Mouse (Mus musculus) liver, postnatal 0 days (tissue): ENCODE data around the gene Llgl2. TPM values are rescaled to one million over a fixed set of nuclear protein-coding genes. Genes with fewer than 3 reads are reported as not detected.

Experiments
- ATAC-seq: fragments of 200-750 bp; cut with Nextera tagmentation; 2 replicates; pipeline ENCODE4 v1.8.0; 2017; ENCODE audit warnings: mild to moderate bottlenecking, moderate library complexity
- DNase-seq: peaks from one replicate; pipeline ENCODE4 v3.0.0-alpha.2; 2016
- H3K27ac ChIP-seq: fragments of 300-500 bp; sonication (generic); 2 replicates; pipeline ENCODE4 v1.5.1; 2014; ENCODE audit warnings: antibody characterized with exemption, moderate library complexity, mild to moderate bottlenecking, low read depth
- H3K27me3 ChIP-seq: fragments of 300-500 bp; sonication (generic); 2 replicates; pipeline ENCODE4 v1.6.1; 2014; ENCODE audit warnings: low read length, control low read depth, mixed read lengths; ENCODE audit not compliant: insufficient read depth
- H3K36me3 ChIP-seq: fragments of 300-500 bp; sonication (generic); replicated peaks from 2 replicates; pipeline ENCODE4 v1.6.1; 2014; ENCODE audit warnings: mild to moderate bottlenecking, control low read depth, low read length, moderate library complexity, mixed read lengths; ENCODE audit not compliant: insufficient read depth
- H3K4me1 ChIP-seq: fragments of 300-500 bp; sonication (generic); 2 replicates; pipeline ENCODE4 v1.6.1; 2014; ENCODE audit warnings: antibody characterized with exemption, mild to moderate bottlenecking, control low read depth; ENCODE audit not compliant: insufficient read depth
- H3K4me2 ChIP-seq: fragments of 300-500 bp; sonication (generic); 2 replicates; pipeline ENCODE4 v1.6.1; 2014; ENCODE audit warnings: low read depth, mild to moderate bottlenecking, low read length, moderate library complexity, mixed read lengths
- H3K4me3 ChIP-seq: fragments of 300-500 bp; sonication (generic); 2 replicates; pipeline ENCODE4 v1.5.1; 2014; ENCODE audit warnings: low read depth, low read length
- H3K9ac ChIP-seq: fragments of 300-500 bp; sonication (generic); replicated peaks from 2 replicates; pipeline ENCODE4 v1.6.1; 2014; ENCODE audit warnings: mild to moderate bottlenecking, moderate library complexity
- H3K9me3 ChIP-seq: fragments of 300-500 bp; sonication (generic); 2 replicates; pipeline ENCODE4 v1.6.1; 2016; ENCODE audit warnings: mild to moderate bottlenecking, control low read depth, low read length, mixed read lengths
- CTCF ChIP-seq: sonication (generic); IDR thresholded peaks from 2 replicates; pipeline ENCODE4 v1.5.1; 2016; ENCODE audit warnings: antibody characterized with exemption, low read depth
- EP300 ChIP-seq: IDR thresholded peaks from 2 replicates; pipeline ENCODE4 v1.6.1; 2016; ENCODE audit warnings: antibody characterized with exemption, low read depth, mild to moderate bottlenecking
- WGBS: fragments of 180-500 bp; shearing (Covaris S2); extraction: QIAGEN DNeasy Blood & Tissue Kit; methylation state at CpG from one replicate; pipeline ENCODE4 v1.1.7; 2014; ENCODE audit not compliant: insufficient replicate concordance; 5-methylcytosine and 5-hydroxymethylcytosine counted together
- polyA plus RNA-seq: library from polyadenylated mRNA; unstranded; fragments of >200 nt; fragmentation: Nextera tagmentation; extraction: Ambion mirVana; gene quantifications from 2 replicates; pipeline ENCODE4 v1.2.1, GENCODE M21; 2015

The Llgl2 gene
- polyA plus RNA-seq, 1 experiment from 2014 or later: 15.1 TPM

DNA sequence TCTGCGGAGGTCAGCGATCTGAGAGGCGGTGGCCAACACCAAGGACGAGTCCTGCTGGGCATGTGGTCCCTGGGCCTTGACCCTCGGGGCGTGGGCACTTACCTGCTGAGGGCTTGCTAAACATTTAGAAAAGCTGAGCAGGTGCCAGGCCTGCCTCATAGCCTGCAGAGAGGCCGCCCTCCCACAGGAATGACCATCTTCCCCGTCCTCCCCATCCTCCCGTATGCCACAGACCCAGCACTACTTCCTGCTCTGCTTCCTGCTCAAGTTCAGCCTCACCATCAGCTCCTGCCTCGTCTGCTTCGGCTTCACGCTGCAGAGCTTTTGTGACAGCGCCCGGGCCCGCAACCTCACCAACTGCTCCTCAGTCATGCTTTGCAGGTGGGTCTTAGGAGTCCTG is 27.0 kb upstream of the Llgl2 start:
- Histone ChIP-seq H3K4me1 (no peaks in the 10 kb centered on the region), H3K4me2 (no peak overlapping the region), H3K9me3 (no peaks in the 10 kb centered on the region), H3K4me3 (no peak overlapping the region), H3K36me3 (peaks cover 71% of the 10 kb centered on the region), H3K27ac (no peak overlapping the region), H3K9ac (no peak overlapping the region), H3K27me3 (no peaks in the 10 kb centered on the region)
- DNase-seq (no peak), ATAC-seq (no peak)
- WGBS: 65% methylated on average over 15 of the region's 15 CpGs
- TF ChIP-seq EP300: no peak
- TF ChIP-seq CTCF: no peak

DNA sequence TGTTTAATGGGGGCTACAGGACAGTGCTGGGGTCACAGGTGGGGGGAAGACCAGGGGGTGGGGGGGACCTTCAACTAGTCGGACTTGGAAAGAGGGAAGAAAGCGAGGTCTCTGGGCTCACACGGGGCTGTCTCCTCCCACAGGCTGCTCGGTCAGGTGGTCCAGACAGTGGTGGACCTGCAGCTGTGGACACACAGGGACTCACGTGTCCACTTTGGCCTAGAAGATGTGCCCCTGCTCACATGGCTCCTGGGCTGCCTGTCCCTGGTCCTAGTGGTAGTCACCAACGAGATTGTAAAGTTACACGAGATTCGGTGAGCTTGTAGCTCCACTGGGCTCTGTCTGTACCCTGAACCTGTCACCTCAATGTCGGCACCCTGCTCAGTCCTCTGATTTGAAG is 26.2 kb upstream of the Llgl2 start:
- H3K27ac ChIP-seq: no peak overlapping the region
- ATAC-seq: peak; percentile 48

DNA sequence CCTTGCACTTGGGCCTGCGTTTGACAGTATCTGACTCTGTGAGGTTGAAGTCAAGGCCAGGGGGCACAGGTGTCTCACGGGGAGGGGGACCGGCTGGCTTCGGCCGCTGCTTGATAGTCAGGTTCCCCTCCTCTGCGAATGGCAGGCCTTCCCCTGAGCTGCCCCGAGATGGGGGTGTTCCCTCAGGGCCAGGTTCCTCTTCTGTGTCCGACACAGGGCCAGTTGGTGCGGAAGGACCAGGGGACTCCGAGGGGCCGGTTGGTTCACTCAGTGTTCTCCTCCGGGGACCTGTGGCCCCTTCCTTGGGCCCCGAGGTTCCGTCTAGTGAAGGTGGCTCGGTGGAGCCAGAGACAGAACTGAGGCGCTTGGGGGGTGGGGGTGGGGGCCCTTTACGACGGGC is 22.9 kb upstream of the Llgl2 start:
- Histone ChIP-seq H3K27me3 (no peaks in the 10 kb centered on the region), H3K9ac (no peak overlapping the region), H3K36me3 (peaks cover 55% of the 10 kb centered on the region), H3K9me3 (no peaks in the 10 kb centered on the region), H3K4me3 (no peak overlapping the region), H3K4me2 (no peak overlapping the region), H3K4me1 (no peaks in the 10 kb centered on the region), H3K27ac (no peak overlapping the region)
- TF ChIP-seq CTCF (no peak), EP300 (no peak)
- DNase-seq (no peak), ATAC-seq (no peak)
- 84% methylated on average over 18 of the region's 18 CpGs for WGBS

More for the DNA sequence above, 26.2 kb upstream of the Llgl2 start:
- 73% methylated on average over 8 of the region's 9 CpGs for WGBS
- Histone ChIP-seq H3K4me3 (no peak overlapping the region), H3K27me3 (no peaks in the 10 kb centered on the region), H3K9me3 (no peaks in the 10 kb centered on the region), H3K9ac (no peak overlapping the region), H3K4me2 (no peak overlapping the region), H3K4me1 (no peaks in the 10 kb centered on the region), H3K36me3 (peaks cover 67% of the 10 kb centered on the region)
- DNase-seq: no peak
- TF ChIP-seq EP300 (no peak), CTCF (no peak)

DNA sequence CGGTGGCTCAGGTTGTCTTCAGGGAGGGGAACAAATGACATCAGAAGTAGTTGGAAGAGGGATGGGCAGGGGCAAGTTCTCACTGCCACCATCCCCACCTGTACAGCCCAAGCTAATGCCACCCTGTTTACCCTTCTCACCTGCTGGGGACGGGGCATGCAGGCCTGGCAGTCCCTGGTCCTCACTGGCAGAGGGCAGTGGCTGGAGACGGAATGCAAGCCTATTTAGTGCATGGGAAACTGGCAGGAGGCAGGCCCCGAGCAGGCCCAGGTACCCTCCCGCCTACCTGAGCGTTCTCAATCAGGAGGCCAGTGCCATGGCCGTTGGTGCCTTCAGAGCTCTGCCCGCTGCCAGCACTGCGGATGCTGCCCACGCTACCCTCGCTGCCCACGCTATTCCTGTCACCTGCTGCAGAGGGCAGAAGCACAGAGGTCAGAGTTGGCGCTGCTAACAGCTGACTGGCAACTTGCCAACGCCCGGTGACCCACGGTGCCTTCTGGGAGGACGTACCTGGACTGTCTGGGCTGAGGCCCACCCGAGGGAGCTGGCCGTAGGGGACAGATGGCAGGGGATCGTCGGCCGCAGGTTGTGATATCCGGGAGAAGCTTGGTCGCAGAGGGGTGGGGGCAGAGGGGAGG is 20.7 kb upstream of the Llgl2 start:
- no peak overlapping the region for H3K4me2 ChIP-seq

DNA sequence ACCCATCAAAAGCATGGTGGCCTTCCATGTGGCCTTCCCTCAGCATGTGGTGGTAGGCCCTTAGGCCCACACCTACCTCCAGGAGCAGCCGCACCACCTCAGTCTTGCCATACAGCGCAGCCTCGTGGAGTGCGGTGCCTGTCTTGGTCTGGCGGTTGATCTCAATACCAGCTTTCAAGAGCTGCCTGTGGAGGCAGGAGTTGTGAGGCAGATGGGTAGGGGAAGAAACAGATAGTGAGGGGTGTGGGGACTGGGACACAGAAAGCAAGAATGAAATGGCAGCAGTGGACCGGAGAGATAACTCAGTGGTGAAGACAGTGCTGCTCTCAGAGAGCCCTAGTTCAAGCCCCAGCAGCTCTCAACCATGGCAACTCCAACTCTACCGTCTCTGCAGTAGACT is 18.8 kb upstream of the Llgl2 start:
- Histone ChIP-seq H3K36me3 (peaks cover 35% of the 10 kb centered on the region), H3K9ac (no peak overlapping the region), H3K9me3 (no peaks in the 10 kb centered on the region), H3K4me1 (peaks cover 15% of the 10 kb centered on the region), H3K27ac (peak overlapping the region; percentile 59), H3K27me3 (no peaks in the 10 kb centered on the region), H3K4me3 (peak overlapping the region; percentile 8; the same call in 1 of the 2 replicates), H3K4me2 (peak overlapping the region; percentile 11)
- 63% methylated on average over 7 of the region's 7 CpGs for WGBS
- DNase-seq (peak; percentile 50), ATAC-seq (peak; percentile 84)
- TF ChIP-seq CTCF (peak; percentile 32; the same call in 1 of the 2 replicates), EP300 (peak; percentile 79)

More for the DNA sequence above, 20.7 kb upstream of the Llgl2 start:
- TF ChIP-seq EP300 (no peak), CTCF (no peak)
- Histone ChIP-seq H3K4me3 (no peak overlapping the region), H3K9me3 (no peaks in the 10 kb centered on the region), H3K27me3 (no peaks in the 10 kb centered on the region), H3K4me1 (no peaks in the 10 kb centered on the region), H3K36me3 (peaks cover 46% of the 10 kb centered on the region), H3K9ac (no peak overlapping the region), H3K27ac (no peak overlapping the region)
- ATAC-seq (no peak), DNase-seq (no peak)
- 91% methylated on average over 24 of the region's 24 CpGs for WGBS

DNA sequence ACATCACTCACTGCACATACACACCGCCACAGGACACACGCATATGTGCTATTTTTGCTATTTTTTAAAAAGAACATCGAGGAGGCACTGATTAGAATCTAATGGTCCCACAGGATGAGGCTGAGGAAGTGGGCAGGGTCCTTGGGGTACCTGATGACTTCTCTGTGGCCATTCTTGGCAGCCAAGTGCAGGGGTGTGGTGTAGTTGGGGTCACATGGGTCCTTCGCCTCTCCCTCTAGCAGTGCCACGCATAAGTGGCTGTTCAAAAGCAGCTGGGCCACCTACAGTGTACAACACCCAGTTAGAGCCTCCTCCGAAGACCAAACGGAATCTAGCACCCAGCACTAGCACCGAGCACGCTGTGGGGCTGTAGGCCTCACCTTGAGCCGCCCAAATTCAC is 17.7 kb upstream of the Llgl2 start:
- DNase-seq (no peak), ATAC-seq (no peak)
- Histone ChIP-seq H3K36me3 (peaks cover 28% of the 10 kb centered on the region), H3K27me3 (no peaks in the 10 kb centered on the region), H3K9ac (no peak overlapping the region), H3K9me3 (no peaks in the 10 kb centered on the region), H3K4me1 (peaks cover 21% of the 10 kb centered on the region), H3K4me3 (no peak overlapping the region), H3K27ac (no peak overlapping the region), H3K4me2 (no peak overlapping the region)
- WGBS: 85% methylated on average over 10 of the region's 10 CpGs
- TF ChIP-seq EP300 (no peak), CTCF (no peak)
